Mouse (Mus musculus) hindbrain, embryonic 11.5 days (tissue): ENCODE measurements around the gene Ralgps1. TPM values are rescaled to one million over a fixed set of nuclear protein-coding genes. Genes with fewer than 3 reads are reported as not detected.

Experiments
- ATAC-seq: fragments of 200-750 bp; cut with Nextera tagmentation; 2 replicates; pipeline ENCODE4 v1.8.0; 2017; ENCODE audit warnings: mild to moderate bottlenecking, moderate TSS enrichment, moderate library complexity; ENCODE audit not compliant: low FRiP score
- DNase-seq: peaks from one replicate; pipeline ENCODE4 v3.0.0-alpha.2; 2015; ENCODE audit warnings: low spot score
- H3K27ac ChIP-seq: fragments of 300-500 bp; sonication (generic); 2 replicates; pipeline ENCODE4 v1.5.1; 2014; ENCODE audit warnings: mild to moderate bottlenecking, low read depth, low read length
- H3K27me3 ChIP-seq: fragments of 300-500 bp; sonication (generic); 2 replicates; pipeline ENCODE4 v1.6.1; 2014; ENCODE audit warnings: mild to moderate bottlenecking, low read length, moderate library complexity, mixed read lengths; ENCODE audit not compliant: control insufficient read depth, insufficient read depth
- H3K36me3 ChIP-seq: fragments of 300-500 bp; sonication (generic); 2 replicates; pipeline ENCODE4 v1.6.1; 2014; ENCODE audit warnings: mild to moderate bottlenecking, low read length, moderate library complexity, mixed read lengths; ENCODE audit not compliant: control insufficient read depth, insufficient read depth
- H3K4me1 ChIP-seq: fragments of 300-500 bp; sonication (generic); replicated peaks from 2 replicates; pipeline ENCODE4 v1.6.1; 2014; ENCODE audit warnings: low read length, mixed read lengths; ENCODE audit not compliant: control insufficient read depth, insufficient read depth
- H3K4me2 ChIP-seq: fragments of 300-500 bp; sonication (generic); replicated peaks from 2 replicates; pipeline ENCODE4 v1.6.1; 2014; ENCODE audit warnings: mild to moderate bottlenecking, low read depth, low read length
- H3K4me3 ChIP-seq: fragments of 300-500 bp; sonication (generic); 2 replicates; pipeline ENCODE4 v1.5.1; 2014; ENCODE audit warnings: low read depth, low read length
- H3K9ac ChIP-seq: fragments of 300-500 bp; sonication (generic); 2 replicates; pipeline ENCODE4 v1.6.1; 2014; ENCODE audit warnings: low read depth, low read length
- H3K9me3 ChIP-seq: fragments of 300-500 bp; sonication (generic); 2 replicates; pipeline ENCODE4 v1.6.1; 2016; ENCODE audit warnings: low read length; ENCODE audit not compliant: control insufficient read depth
- WGBS: fragments of 180-500 bp; shearing (Covaris S2); extraction: QIAGEN DNeasy Blood & Tissue Kit; methylation state at CpG from one replicate; pipeline ENCODE4 v1.1.7; 2014; 5-methylcytosine and 5-hydroxymethylcytosine counted together
- polyA plus RNA-seq: library from polyadenylated mRNA; unstranded; fragments of >200 nt; fragmentation: Nextera tagmentation; extraction: Ambion mirVana; gene quantifications from 2 replicates; pipeline ENCODE4 v1.2.1, GENCODE M21; 2014

Ralgps1 gene
- polyA plus RNA-seq, 1 experiment from 2014 or later, result 20.6 TPM

GRCm38 (mm10) chr2:33306565-33306964 lies 64.7 kb downstream of the Ralgps1 start:
- no peak for ATAC-seq

GRCm38 (mm10) chr2:33303416-33303947 lies 67.8 kb downstream of the Ralgps1 start:
- no peaks in the 10 kb centered on the region for H3K36me3 ChIP-seq
- WGBS, result 83% methylated on average over 11 of the region's 11 CpGs
- no peaks in the 10 kb centered on the region for H3K27me3 ChIP-seq
- H3K9ac ChIP-seq, result no peak overlapping the region
- H3K4me1 ChIP-seq, result peaks cover 2% of the 10 kb centered on the region; the same call in 1 of the 2 replicates
- H3K4me3 ChIP-seq, result no peak overlapping the region
- H3K27ac ChIP-seq, result no peak overlapping the region
- H3K4me2 ChIP-seq, result no peak overlapping the region
- DNase-seq (no peak), ATAC-seq (no peak)
- no peaks in the 10 kb centered on the region for H3K9me3 ChIP-seq

More at GRCm38 (mm10) chr2:33306565-33306964, 64.7 kb downstream of the Ralgps1 start:
- H3K27ac ChIP-seq, result no peak overlapping the region
- no peak overlapping the region for H3K4me3 ChIP-seq
- no peak for DNase-seq
- 88% methylated on average over 3 of the region's 3 CpGs for WGBS
- H3K9me3 ChIP-seq, result no peaks in the 10 kb centered on the region
- H3K9ac ChIP-seq, result no peak overlapping the region
- H3K4me1 ChIP-seq, result peaks cover 2% of the 10 kb centered on the region; the same call in 1 of the 2 replicates
- no peak overlapping the region for H3K4me2 ChIP-seq
- H3K36me3 ChIP-seq, result no peaks in the 10 kb centered on the region
- H3K27me3 ChIP-seq, result no peaks in the 10 kb centered on the region

- Histone ChIP-seq H3K9me3 (no peaks in the 10 kb centered on the region), H3K4me2 (no peak overlapping the region), H3K27ac (no peak overlapping the region), H3K36me3 (no peaks in the 10 kb centered on the region), H3K9ac (no peak overlapping the region), H3K4me1 (peaks cover 2% of the 10 kb centered on the region; the same call in 1 of the 2 replicates), H3K4me3 (no peak overlapping the region), H3K27me3 (no peaks in the 10 kb centered on the region)
- no peak for ATAC-seq
- WGBS, result 85% methylated on average over 4 of the region's 4 CpGs
- no peak for DNase-seq
Measured at GRCm38 (mm10) chr2:33302828-33303227, 68.5 kb downstream of the Ralgps1 start.

GRCm38 (mm10) chr2:33302405-33302804 lies 68.9 kb downstream of the Ralgps1 start:
- WGBS, result 86% methylated on average over 3 of the region's 3 CpGs
- ATAC-seq (no peak), DNase-seq (no peak)
- Histone ChIP-seq H3K27ac (no peak overlapping the region), H3K4me3 (no peak overlapping the region), H3K4me1 (peaks cover 2% of the 10 kb centered on the region; the same call in 1 of the 2 replicates), H3K27me3 (no peaks in the 10 kb centered on the region), H3K9me3 (no peaks in the 10 kb centered on the region), H3K36me3 (no peaks in the 10 kb centered on the region), H3K4me2 (no peak overlapping the region), H3K9ac (no peak overlapping the region)

GRCm38 (mm10) chr2:33300371-33301046 lies 70.8 kb downstream of the Ralgps1 start:
- Histone ChIP-seq H3K9me3 (no peaks in the 10 kb centered on the region), H3K27me3 (no peaks in the 10 kb centered on the region), H3K9ac (no peak overlapping the region), H3K4me2 (no peak overlapping the region), H3K27ac (no peak overlapping the region), H3K4me1 (peaks cover 2% of the 10 kb centered on the region; the same call in 1 of the 2 replicates), H3K36me3 (no peaks in the 10 kb centered on the region), H3K4me3 (no peak overlapping the region)
- WGBS, result 60% methylated on average over 3 of the region's 3 CpGs
- DNase-seq (no peak), ATAC-seq (no peak)

- Histone ChIP-seq H3K4me2 (no peak overlapping the region), H3K4me3 (no peak overlapping the region), H3K9ac (no peak overlapping the region), H3K27me3 (no peaks in the 10 kb centered on the region), H3K27ac (no peak overlapping the region), H3K9me3 (no peaks in the 10 kb centered on the region), H3K36me3 (no peaks in the 10 kb centered on the region), H3K4me1 (peaks cover 2% of the 10 kb centered on the region; the same call in 1 of the 2 replicates)
- no peak for ATAC-seq
- WGBS, result 81% methylated on average over 4 of the region's 4 CpGs
- no peak for DNase-seq
Measured at GRCm38 (mm10) chr2:33298928-33299327, 72.4 kb downstream of the Ralgps1 start.

- Histone ChIP-seq H3K27ac (no peak overlapping the region), H3K4me2 (no peak overlapping the region), H3K9ac (no peak overlapping the region), H3K4me3 (no peak overlapping the region), H3K4me1 (no peaks in the 10 kb centered on the region), H3K36me3 (no peaks in the 10 kb centered on the region), H3K9me3 (no peaks in the 10 kb centered on the region), H3K27me3 (no peaks in the 10 kb centered on the region)
- 92% methylated on average over 5 of the region's 5 CpGs for WGBS
- no peak for ATAC-seq
- no peak for DNase-seq
Measured at GRCm38 (mm10) chr2:33295115-33295514, 76.2 kb downstream of the Ralgps1 start.

GRCm38 (mm10) chr2:33292057-33292456 lies 79.2 kb downstream of the Ralgps1 start:
- DNase-seq (no peak), ATAC-seq (no peak)
- H3K9ac ChIP-seq, result no peak overlapping the region
- WGBS, result 96% methylated on average over 2 of the region's 2 CpGs
- no peak overlapping the region for H3K4me3 ChIP-seq
- no peaks in the 10 kb centered on the region for H3K9me3 ChIP-seq
- H3K4me2 ChIP-seq, result no peak overlapping the region
- H3K27ac ChIP-seq, result no peak overlapping the region
- H3K36me3 ChIP-seq, result no peaks in the 10 kb centered on the region
- no peaks in the 10 kb centered on the region for H3K4me1 ChIP-seq
- no peaks in the 10 kb centered on the region for H3K27me3 ChIP-seq

- ATAC-seq (no peak), DNase-seq (no peak)
- 87% methylated on average over 8 of the region's 8 CpGs for WGBS
- no peak overlapping the region for H3K4me3 ChIP-seq
- no peaks in the 10 kb centered on the region for H3K4me1 ChIP-seq
- no peaks in the 10 kb centered on the region for H3K27me3 ChIP-seq
- H3K9me3 ChIP-seq, result no peaks in the 10 kb centered on the region
- H3K9ac ChIP-seq, result no peak overlapping the region
- no peak overlapping the region for H3K27ac ChIP-seq
- no peak overlapping the region for H3K4me2 ChIP-seq
- H3K36me3 ChIP-seq, result no peaks in the 10 kb centered on the region
Measured at GRCm38 (mm10) chr2:33290491-33290890, 80.8 kb downstream of the Ralgps1 start.
